ENCODE assay signal across 9 mouse cellular contexts in genomic region chr9:69397432-69397759, GRCm38 (mm10). TPM values are rescaled to one million over a fixed set of nuclear protein-coding genes. Genes with fewer than 3 reads are reported as not detected.
A peak's percentile ranks its signal among the peaks of the same experiment; 100 is the strongest.
DNase-seq lines count a peak whose midpoint lies in the region; ATAC-seq and TF ChIP-seq lines count a peak whose summit lies in the region.
"Had no signal": no experiment of that assay in that cellular context is flagged by ENCODE, and none has a peak within 500 bp of the region (broad histone marks: within the 10 kb centered on the region; RNA-seq: fewer than 3 reads in every experiment).

No protein-coding gene starts in this region.

- H3K9ac ChIP-seq in heart, postnatal 0 days (replicated peaks; ENCODE audit: low read depth, low read length), result peak overlapping the region; percentile 95
- H3K9ac ChIP-seq in hindbrain, embryonic 15.5 days, result peak overlapping the region; percentile 73; the same call in 1 of the 2 replicates
- H3K9ac ChIP-seq in midbrain, embryonic 13.5 days (replicated peaks), result peak overlapping the region; percentile 80

- TF ChIP-seq EP300 in heart, postnatal 0 days (IDR thresholded peaks at IDR 0.05; ENCODE audit: low read depth), result no peak

- TF ChIP-seq CTCF in heart, postnatal 0 days (IDR thresholded peaks at IDR 0.05; ENCODE audit: low read depth), result no peak

- H3K4me2 ChIP-seq in heart, postnatal 0 days (ENCODE audit: low read depth, low read length), result peak overlapping the region; percentile 94
- peak overlapping the region; percentile 84 for H3K4me2 ChIP-seq in hindbrain, embryonic 15.5 days
- H3K4me2 ChIP-seq in midbrain, embryonic 13.5 days (replicated peaks), result peak overlapping the region; percentile 63

- H3K36me3 ChIP-seq in heart, postnatal 0 days (replicated peaks; ENCODE audit: control insufficient read depth, insufficient read depth, low read length), result peaks cover 7% of the 10 kb centered on the region; the same call in 1 of the 2 replicates
- no peaks in the 10 kb centered on the region for H3K36me3 ChIP-seq in hindbrain, embryonic 15.5 days
- no peaks in the 10 kb centered on the region for H3K36me3 ChIP-seq in midbrain, embryonic 13.5 days

- peak; percentile 48; the same call in 1 of the 2 replicates for ATAC-seq in heart, postnatal 0 days (ENCODE audit: insufficient read depth, low read depth)
- ATAC-seq in hindbrain, embryonic 15.5 days (ENCODE audit: low FRiP score, low read depth), result peak; percentile 62; the same call in 1 of the 2 replicates
- peak; percentile 74 for ATAC-seq in midbrain, embryonic 13.5 days

- DNase-seq in heart, postnatal 0 days (ENCODE audit: low spot score), result no peak
- no peak for DNase-seq in heart, adult 8-10 months (ENCODE audit: low spot score)
- no peak for DNase-seq in frontal cortex, adult 2 months (ENCODE audit: extremely low spot score in 1 of 2, low spot score in 1 of 2)
- DNase-seq in cerebellum, postnatal 36 days, result no peak
- DNase-seq in thymus, postnatal 10 days (ENCODE audit: low spot score in 2 of 2), result no peak

- no peaks in the 10 kb centered on the region for H3K27me3 ChIP-seq in heart, postnatal 0 days (ENCODE audit: control insufficient read depth, insufficient read depth, low read length)
- no peaks in the 10 kb centered on the region for H3K27me3 ChIP-seq in hindbrain, embryonic 15.5 days
- no peaks in the 10 kb centered on the region for H3K27me3 ChIP-seq in midbrain, embryonic 13.5 days
- H3K27me3 ChIP-seq: Patski had no signal

- H3K4me3 ChIP-seq in heart, postnatal 0 days (ENCODE audit: low read depth, low read length), result peak overlapping the region; percentile 84
- H3K4me3 ChIP-seq in brown adipose tissue, adult 24 weeks (ENCODE audit: insufficient read depth, low read depth, low read length), result peak overlapping the region; percentile 93
- peak overlapping the region; percentile 63 for H3K4me3 ChIP-seq in hindbrain, embryonic 15.5 days
- peak overlapping the region; percentile 61 for H3K4me3 ChIP-seq in midbrain, embryonic 13.5 days (replicated peaks)

- peak overlapping the region; percentile 96 for H3K27ac ChIP-seq in heart, postnatal 0 days (ENCODE audit: low read depth)
- peak overlapping the region; percentile 86 for H3K27ac ChIP-seq in brown adipose tissue, adult 24 weeks (replicated peaks; ENCODE audit: low read depth, low read length)
- H3K27ac ChIP-seq in hindbrain, embryonic 15.5 days (replicated peaks), result peak overlapping the region; percentile 91
- peak overlapping the region; percentile 90 for H3K27ac ChIP-seq in midbrain, embryonic 13.5 days

- WGBS in heart, postnatal 0 days, result 44% methylated on average over 2 of the region's 2 CpGs
- WGBS in hindbrain, embryonic 15.5 days, result 63% methylated on average over 2 of the region's 2 CpGs
- 72% methylated on average over 2 of the region's 2 CpGs for WGBS in midbrain, embryonic 13.5 days

- no peaks in the 10 kb centered on the region for H3K9me3 ChIP-seq in heart, postnatal 0 days (replicated peaks; ENCODE audit: control insufficient read depth, low read length)
- no peaks in the 10 kb centered on the region for H3K9me3 ChIP-seq in hindbrain, embryonic 15.5 days
- no peaks in the 10 kb centered on the region for H3K9me3 ChIP-seq in midbrain, embryonic 13.5 days

- peaks cover 12% of the 10 kb centered on the region; the same call in 1 of the 2 replicates for H3K4me1 ChIP-seq in heart, postnatal 0 days (ENCODE audit: control insufficient read depth, insufficient read depth)
- no peaks in the 10 kb centered on the region for H3K4me1 ChIP-seq in brown adipose tissue, adult 24 weeks (ENCODE audit: control insufficient read depth, insufficient read depth, insufficient read length, low read length)
- H3K4me1 ChIP-seq in hindbrain, embryonic 15.5 days (replicated peaks), result peaks cover 8% of the 10 kb centered on the region
- peaks cover 10% of the 10 kb centered on the region for H3K4me1 ChIP-seq in midbrain, embryonic 13.5 days (replicated peaks)

RNA-seq across cellular contexts. Expression of gene Ice2, which starts 0.3 kb away (rescaled TPM):
- total RNA-seq in heart, postnatal 0 days (2014; rRNA removed; ENCODE audit: low replicate concordance), result 5.9 and 9.1 TPM in 2 replicates
- polyA plus RNA-seq in heart, postnatal 0 days (2015; fragmentation: Nextera tagmentation; extraction: Ambion mirVana), result 6.4 and 6.5 TPM in 2 replicates
- 1 to 10 TPM; 5.4 to 7.4 (median 6.7) TPM for total RNA-seq in heart, adult 8-10 months (2022)
- 4.2 and 5.0 TPM in 2 replicates for polyA plus RNA-seq in brown adipose tissue, adult 24 weeks (2012; ENCODE audit: insufficient read depth, insufficient read length, missing spikeins)
- polyA plus RNA-seq in hindbrain, embryonic 15.5 days (2015; fragmentation: Nextera tagmentation; extraction: Ambion mirVana), result 8.9 and 9.9 TPM in 2 replicates
- 13.2 and 14.3 TPM in 2 replicates for polyA plus RNA-seq in midbrain, embryonic 13.5 days (2015; fragmentation: Nextera tagmentation; extraction: Ambion mirVana)
- 7.2 and 8.4 TPM in 2 replicates for polyA plus RNA-seq in frontal cortex, adult 2 months (2012; rRNA removed)

RNA-seq across cellular contexts. Expression of gene Anxa2, which starts 56.0 kb away (rescaled TPM):
- total RNA-seq in heart, postnatal 0 days (2014; rRNA removed; ENCODE audit: low replicate concordance), result 367 and 369 TPM in 2 replicates
- 268 and 280 TPM in 2 replicates for polyA plus RNA-seq in heart, postnatal 0 days (2015; fragmentation: Nextera tagmentation; extraction: Ambion mirVana)
- 10 to 100 TPM; 48.1 to 87.1 (median 65.2) TPM for total RNA-seq in heart, adult 8-10 months (2022)
- 603 and 650 TPM in 2 replicates for polyA plus RNA-seq in brown adipose tissue, adult 24 weeks (2012; ENCODE audit: insufficient read depth, insufficient read length, missing spikeins)
- polyA plus RNA-seq in hindbrain, embryonic 15.5 days (2015; fragmentation: Nextera tagmentation; extraction: Ambion mirVana), result 158 and 189 TPM in 2 replicates
- 96.0 and 115 TPM in 2 replicates for polyA plus RNA-seq in midbrain, embryonic 13.5 days (2015; fragmentation: Nextera tagmentation; extraction: Ambion mirVana)
- polyA plus RNA-seq in frontal cortex, adult 2 months (2012; rRNA removed), result 21.2 and 22.7 TPM in 2 replicates
